Mouse (Mus musculus): ENCODE results near the gene Smc5. TPM values are rescaled to one million over a fixed set of nuclear protein-coding genes. Genes with fewer than 3 reads are reported as not detected.

The Smc5 gene
- polyA plus RNA-seq, 1 experiment from 2014 or later: 50.6 TPM

DNA sequence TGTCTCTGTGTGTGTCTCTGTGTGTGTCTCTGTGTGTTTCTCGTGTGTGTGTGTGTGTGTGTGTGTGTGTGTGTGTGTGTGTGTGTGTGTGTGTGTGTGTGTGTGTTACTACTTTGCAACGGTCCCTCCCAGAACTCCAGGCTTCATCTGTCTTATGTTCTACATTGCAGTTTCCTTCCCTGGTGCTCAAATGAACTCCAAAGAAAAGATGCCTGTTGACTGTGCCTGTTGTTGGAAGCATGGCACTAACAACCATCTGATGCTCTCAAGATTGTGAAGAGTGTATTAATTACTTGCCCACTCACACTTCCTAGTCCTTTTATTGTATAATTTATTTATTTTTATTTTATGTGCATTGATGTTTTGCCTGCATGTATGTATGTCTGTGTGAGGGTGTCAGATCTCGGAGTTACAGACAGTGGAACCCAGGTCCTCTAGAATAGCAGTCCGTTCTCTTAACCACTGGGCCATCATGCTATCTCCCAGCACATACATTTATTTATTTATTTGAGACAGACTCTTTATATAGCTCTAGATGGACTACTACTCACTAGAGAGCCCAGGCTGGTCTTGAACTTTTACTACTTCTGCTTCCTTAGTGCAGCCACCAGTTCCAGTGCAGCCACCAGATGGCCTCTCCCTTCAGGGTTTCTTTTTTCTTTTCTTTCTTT, 492 bp upstream of the Smc5 start:
- 60% methylated on average over 3 of the region's 4 CpGs for WGBS
- peaks cover 8% of the 10 kb centered on the region for H3K4me1 ChIP-seq
- H3K9me3 ChIP-seq: no peaks in the 10 kb centered on the region
- H3K36me3 ChIP-seq: no peaks in the 10 kb centered on the region
- H3K9ac ChIP-seq: peak overlapping the region; percentile 88
- H3K4me2 ChIP-seq (replicated peaks): peak overlapping the region; percentile 57
- ATAC-seq (ENCODE audit: insufficient number of reproducible peaks, insufficient read depth, low FRiP score, low TSS enrichment): no peak
- peak overlapping the region; percentile 74 for H3K4me3 ChIP-seq
- peak overlapping the region; percentile 73; the same call in 1 of the 2 replicates for H3K27ac ChIP-seq
- H3K27me3 ChIP-seq: no peaks in the 10 kb centered on the region

DNA sequence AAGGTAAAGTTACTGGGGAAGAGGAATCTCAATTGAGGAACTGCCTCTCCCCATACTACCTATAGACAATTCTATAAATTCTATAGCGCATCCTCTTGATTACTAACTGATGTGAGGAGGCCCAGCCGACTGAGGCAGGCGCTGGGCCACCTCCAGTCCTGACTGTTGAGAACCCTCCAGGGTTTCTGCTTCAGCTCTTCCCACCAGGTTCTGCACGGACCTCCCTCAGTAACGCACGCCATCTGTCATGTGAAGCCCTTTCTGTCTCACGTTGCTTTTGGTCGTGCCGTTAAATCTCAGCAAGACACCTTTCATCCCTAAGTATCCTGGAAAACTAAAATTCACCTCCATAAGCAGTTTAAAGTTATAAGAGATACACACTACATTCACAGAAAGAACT, 16.9 kb downstream of the Smc5 start:
- 83% methylated on average over 9 of the region's 9 CpGs for WGBS
- H3K4me3 ChIP-seq: no peak overlapping the region
- H3K36me3 ChIP-seq: peaks cover 43% of the 10 kb centered on the region
- H3K27me3 ChIP-seq: no peaks in the 10 kb centered on the region
- no peak overlapping the region for H3K27ac ChIP-seq
- no peak for ATAC-seq (ENCODE audit: insufficient number of reproducible peaks, insufficient read depth, low FRiP score, low TSS enrichment)
- no peaks in the 10 kb centered on the region for H3K9me3 ChIP-seq
- no peak overlapping the region for H3K4me2 ChIP-seq (replicated peaks)
- no peaks in the 10 kb centered on the region for H3K4me1 ChIP-seq
- H3K9ac ChIP-seq: no peak overlapping the region

DNA sequence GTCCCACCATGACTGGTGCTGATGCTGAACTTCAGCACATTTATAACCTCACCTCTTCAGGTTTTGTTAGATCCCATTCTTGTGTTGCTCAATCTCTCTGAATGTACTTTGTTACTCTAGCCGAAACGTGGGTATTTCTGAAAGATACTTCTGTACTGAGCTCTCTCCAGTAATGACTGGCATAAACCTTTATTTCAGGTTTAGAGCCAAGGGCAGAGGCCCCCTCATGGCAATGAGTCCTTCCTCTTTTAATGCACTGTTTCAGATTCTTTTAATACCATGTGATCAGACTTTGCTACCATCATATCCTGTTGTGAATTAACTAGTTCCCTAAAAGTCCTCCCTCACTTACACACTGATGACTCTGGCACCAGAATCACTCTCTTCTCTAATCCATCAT, 27.2 kb downstream of the Smc5 start:
- no peak overlapping the region for H3K4me2 ChIP-seq (replicated peaks)
- no peak for ATAC-seq (ENCODE audit: insufficient number of reproducible peaks, insufficient read depth, low FRiP score, low TSS enrichment)
- no peak overlapping the region for H3K4me3 ChIP-seq
- H3K27ac ChIP-seq: no peak overlapping the region
- no peaks in the 10 kb centered on the region for H3K4me1 ChIP-seq
- no peaks in the 10 kb centered on the region for H3K27me3 ChIP-seq
- H3K9ac ChIP-seq: no peak overlapping the region
- no peaks in the 10 kb centered on the region for H3K9me3 ChIP-seq
- peaks cover 26% of the 10 kb centered on the region for H3K36me3 ChIP-seq
- WGBS: 89% methylated on average over 2 of the region's 2 CpGs

DNA sequence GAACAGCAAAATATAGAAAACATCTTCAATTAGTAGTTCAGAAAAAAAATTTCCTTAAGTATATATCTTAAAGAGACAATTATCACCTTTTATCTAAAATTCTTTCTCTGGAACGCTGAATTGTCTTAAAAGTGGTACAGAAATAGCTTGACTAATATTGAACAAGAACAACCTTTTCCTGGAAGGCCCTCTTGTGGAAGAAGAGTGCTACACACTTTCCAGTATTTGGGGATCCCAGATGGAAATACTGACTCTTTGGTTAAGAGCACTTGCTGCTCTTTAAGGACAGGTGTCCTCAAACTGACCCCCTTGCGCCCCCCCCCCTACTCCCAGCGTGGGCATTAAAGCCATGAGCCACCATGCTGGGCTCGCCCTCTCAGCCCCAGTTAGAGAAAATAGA, 48.6 kb downstream of the Smc5 start:
- no peak overlapping the region for H3K4me2 ChIP-seq (replicated peaks)
- WGBS: 64% methylated on average over 4 of the region's 4 CpGs
- peaks cover 50% of the 10 kb centered on the region for H3K36me3 ChIP-seq
- ATAC-seq (ENCODE audit: insufficient number of reproducible peaks, insufficient read depth, low FRiP score, low TSS enrichment): no peak
- H3K4me3 ChIP-seq: no peak overlapping the region
- no peak overlapping the region for H3K9ac ChIP-seq
- no peak overlapping the region for H3K27ac ChIP-seq
- no peaks in the 10 kb centered on the region for H3K4me1 ChIP-seq
- H3K9me3 ChIP-seq: no peaks in the 10 kb centered on the region
- H3K27me3 ChIP-seq: no peaks in the 10 kb centered on the region

DNA sequence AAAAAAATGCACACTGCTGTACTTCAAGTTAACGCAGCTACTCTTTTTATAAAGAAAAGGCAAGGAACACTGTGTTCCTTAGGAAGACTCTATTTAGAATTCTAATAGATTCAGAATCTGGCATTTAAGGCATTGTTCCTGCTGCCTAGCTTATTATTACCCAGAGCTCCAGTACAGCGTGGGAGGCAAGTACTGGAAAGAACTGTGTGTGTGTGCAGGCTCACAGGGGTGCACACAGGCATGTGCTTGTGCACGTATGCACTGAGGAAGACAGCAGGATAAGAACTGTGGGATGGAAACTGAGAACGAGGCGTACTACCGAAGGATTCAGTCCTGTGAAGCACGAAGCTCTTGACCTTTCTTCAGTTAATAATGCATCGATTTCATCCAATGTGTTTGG, 59.4 kb downstream of the Smc5 start:
- Histone ChIP-seq H3K27ac (no peak overlapping the region), H3K4me2 (replicated peaks) (no peak overlapping the region), H3K4me3 (no peak overlapping the region), H3K9ac (no peak overlapping the region), H3K36me3 (peaks cover 36% of the 10 kb centered on the region), H3K27me3 (no peaks in the 10 kb centered on the region), H3K4me1 (no peaks in the 10 kb centered on the region), H3K9me3 (no peaks in the 10 kb centered on the region)
- 92% methylated on average over 8 of the region's 8 CpGs for WGBS
- ATAC-seq (ENCODE audit: insufficient number of reproducible peaks, insufficient read depth, low FRiP score, low TSS enrichment): no peak

DNA sequence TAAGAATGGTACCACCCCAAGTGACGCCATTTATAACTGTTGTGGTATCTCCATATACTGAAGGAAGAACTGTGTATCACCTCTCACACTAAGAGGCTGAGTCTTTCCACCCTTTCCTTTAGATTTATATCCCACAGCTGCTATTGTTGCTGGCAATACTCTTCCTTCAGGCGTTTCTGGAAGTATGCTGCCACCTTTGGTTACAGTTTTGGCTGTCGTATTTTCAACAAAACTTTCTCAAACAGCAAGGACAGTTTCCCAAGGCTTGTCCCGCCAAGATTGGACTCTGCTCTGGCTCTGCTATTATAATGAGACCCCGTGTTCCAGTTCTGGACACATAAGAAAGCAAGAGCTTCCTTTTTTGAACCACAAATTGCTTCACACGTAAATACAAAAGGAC, 62.4 kb downstream of the Smc5 start:
- Histone ChIP-seq H3K4me1 (no peaks in the 10 kb centered on the region), H3K4me2 (replicated peaks) (no peak overlapping the region), H3K27ac (no peak overlapping the region), H3K27me3 (no peaks in the 10 kb centered on the region), H3K4me3 (no peak overlapping the region), H3K9ac (no peak overlapping the region), H3K36me3 (peaks cover 32% of the 10 kb centered on the region), H3K9me3 (no peaks in the 10 kb centered on the region)
- 81% methylated on average over 6 of the region's 6 CpGs for WGBS
- no peak for ATAC-seq (ENCODE audit: insufficient number of reproducible peaks, insufficient read depth, low FRiP score, low TSS enrichment)

DNA sequence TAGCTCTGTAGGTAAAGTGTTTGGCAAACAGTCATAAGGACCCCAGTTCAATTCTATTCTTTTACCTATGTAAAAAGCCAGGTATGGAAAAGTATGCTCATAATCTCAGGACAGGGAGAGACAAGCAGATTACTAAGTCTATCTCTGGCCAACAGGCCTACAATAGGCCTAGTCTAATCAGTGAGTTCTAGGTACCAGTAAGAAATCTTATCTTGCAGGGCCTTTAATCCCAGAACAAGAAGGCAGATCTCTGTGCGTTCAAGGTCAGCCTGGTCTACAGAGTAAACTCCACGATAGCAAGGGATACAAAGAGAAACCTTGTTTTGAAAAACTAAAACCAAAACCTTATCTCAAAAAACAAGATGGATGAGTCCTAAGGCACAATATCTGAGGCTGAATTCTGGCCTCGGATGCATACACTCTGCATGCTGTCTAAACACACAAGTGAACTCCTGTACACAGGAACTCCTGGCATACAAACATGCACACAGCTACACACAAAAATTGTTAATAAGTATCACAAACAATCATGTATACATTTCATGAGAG, 70.1 kb downstream of the Smc5 start:
- 92% methylated on average over 3 of the region's 3 CpGs for WGBS
- no peak for ATAC-seq (ENCODE audit: insufficient number of reproducible peaks, insufficient read depth, low FRiP score, low TSS enrichment)
- peaks cover 41% of the 10 kb centered on the region for H3K36me3 ChIP-seq
- no peaks in the 10 kb centered on the region for H3K4me1 ChIP-seq
- no peak overlapping the region for H3K27ac ChIP-seq
- no peak overlapping the region for H3K9ac ChIP-seq
- no peak overlapping the region for H3K4me2 ChIP-seq (replicated peaks)
- H3K4me3 ChIP-seq: no peak overlapping the region
- no peaks in the 10 kb centered on the region for H3K9me3 ChIP-seq
- H3K27me3 ChIP-seq: no peaks in the 10 kb centered on the region

DNA sequence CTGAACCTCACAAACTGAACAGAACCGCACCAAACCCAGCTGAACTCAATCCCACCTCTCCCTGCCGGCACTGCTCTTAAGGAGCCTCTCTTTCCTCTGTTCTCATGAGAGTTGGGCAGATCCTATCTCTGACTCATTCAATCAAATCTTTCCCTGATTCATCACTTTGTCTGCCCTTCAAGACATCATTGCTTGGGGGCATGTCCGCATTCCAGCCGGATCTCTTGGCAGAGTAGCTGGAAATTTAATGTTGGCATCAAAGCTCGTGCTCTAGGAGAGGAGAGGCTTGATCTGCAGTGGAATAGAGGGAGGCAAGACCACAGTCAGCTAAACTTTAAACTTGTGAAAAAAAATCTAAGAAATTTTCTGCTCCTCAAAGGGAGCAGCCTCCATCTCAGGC, 71.6 kb downstream of the Smc5 start:
- H3K9ac ChIP-seq: no peak overlapping the region
- no peak overlapping the region for H3K4me2 ChIP-seq (replicated peaks)
- no peak overlapping the region for H3K4me3 ChIP-seq
- 94% methylated on average over 5 of the region's 5 CpGs for WGBS
- no peak overlapping the region for H3K27ac ChIP-seq
- no peaks in the 10 kb centered on the region for H3K4me1 ChIP-seq
- ATAC-seq (ENCODE audit: insufficient number of reproducible peaks, insufficient read depth, low FRiP score, low TSS enrichment): no peak
- H3K27me3 ChIP-seq: no peaks in the 10 kb centered on the region
- peaks cover 36% of the 10 kb centered on the region for H3K36me3 ChIP-seq
- no peaks in the 10 kb centered on the region for H3K9me3 ChIP-seq

DNA sequence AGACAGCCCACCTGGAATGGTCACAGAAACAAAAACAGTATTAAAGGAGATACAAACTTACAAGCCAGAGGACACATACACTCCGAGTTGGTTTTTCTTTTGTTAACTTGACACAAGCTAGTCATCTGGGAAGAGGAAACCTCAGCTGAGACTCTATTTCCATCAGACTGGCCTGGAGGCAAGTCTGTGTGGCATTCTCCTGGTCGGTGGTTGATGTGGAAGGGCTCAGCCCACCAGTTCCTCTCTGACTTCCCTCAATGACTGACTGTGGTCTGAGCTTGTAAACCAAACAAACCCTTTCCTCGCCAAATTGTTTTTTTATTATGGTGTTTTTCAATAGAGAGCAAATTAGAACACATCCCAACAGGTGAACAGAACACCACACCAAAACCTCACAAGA, 80.6 kb downstream of the Smc5 start:
- no peaks in the 10 kb centered on the region for H3K27me3 ChIP-seq
- no peak overlapping the region for H3K9ac ChIP-seq
- H3K9me3 ChIP-seq: no peaks in the 10 kb centered on the region
- H3K27ac ChIP-seq: no peak overlapping the region
- no peaks in the 10 kb centered on the region; the same call in 1 of the 2 replicates for H3K36me3 ChIP-seq
- ATAC-seq (ENCODE audit: insufficient number of reproducible peaks, insufficient read depth, low FRiP score, low TSS enrichment): no peak
- H3K4me3 ChIP-seq: no peak overlapping the region
- H3K4me1 ChIP-seq: no peaks in the 10 kb centered on the region
- 72% methylated on average over 3 of the region's 3 CpGs for WGBS
- H3K4me2 ChIP-seq (replicated peaks): no peak overlapping the region

DNA sequence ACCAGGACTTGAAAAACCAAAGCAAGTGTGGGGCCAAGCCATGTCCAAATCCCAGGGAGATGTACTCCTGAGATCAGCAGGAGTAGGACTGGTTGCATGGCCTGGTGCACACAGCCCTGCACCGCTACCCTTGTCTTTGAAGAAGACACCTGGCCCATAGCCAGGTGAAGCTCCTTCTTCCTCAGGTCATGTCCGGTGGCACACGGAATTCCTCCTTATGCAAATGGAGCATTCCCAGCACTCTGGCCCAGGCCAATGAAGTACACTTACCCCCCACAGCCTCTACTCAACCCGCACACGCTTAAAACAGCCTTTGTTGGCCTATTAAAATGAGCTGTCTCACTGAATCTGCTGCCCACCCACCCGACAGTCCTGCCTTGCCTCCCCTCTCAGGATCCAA, 82.2 kb downstream of the Smc5 start:
- no peak overlapping the region for H3K4me3 ChIP-seq
- no peak overlapping the region for H3K27ac ChIP-seq
- no peak for ATAC-seq (ENCODE audit: insufficient number of reproducible peaks, insufficient read depth, low FRiP score, low TSS enrichment)
- H3K9me3 ChIP-seq: no peaks in the 10 kb centered on the region
- no peaks in the 10 kb centered on the region for H3K4me1 ChIP-seq
- WGBS: 94% methylated on average over 6 of the region's 6 CpGs
- H3K27me3 ChIP-seq: no peaks in the 10 kb centered on the region
- no peak overlapping the region for H3K4me2 ChIP-seq (replicated peaks)
- no peaks in the 10 kb centered on the region for H3K36me3 ChIP-seq
- H3K9ac ChIP-seq: no peak overlapping the region

DNA sequence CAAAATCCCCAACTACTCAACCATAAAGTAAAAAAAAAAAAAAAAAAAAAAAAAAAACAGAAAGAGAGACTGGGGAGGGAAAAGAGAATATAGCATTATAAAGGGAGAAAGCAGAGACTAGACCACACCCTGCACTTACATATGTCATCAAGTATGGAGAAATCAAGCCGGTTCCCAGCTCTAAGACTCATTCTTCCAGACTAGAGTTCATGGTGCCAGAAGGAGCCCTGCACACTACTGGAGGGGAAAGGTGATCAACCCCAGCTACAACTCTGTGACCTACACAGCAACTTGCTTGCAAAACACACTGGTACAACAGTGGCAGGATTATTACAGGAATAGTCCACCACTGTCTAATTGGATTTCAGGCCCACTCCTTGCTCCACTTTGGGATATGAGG, 84.0 kb downstream of the Smc5 start:
- H3K27ac ChIP-seq: no peak overlapping the region
- H3K9ac ChIP-seq: no peak overlapping the region
- H3K4me2 ChIP-seq (replicated peaks): no peak overlapping the region
- H3K9me3 ChIP-seq: no peaks in the 10 kb centered on the region
- 95% methylated on average over 1 of the region's 1 CpGs for WGBS
- no peaks in the 10 kb centered on the region for H3K4me1 ChIP-seq
- H3K4me3 ChIP-seq: no peak overlapping the region
- H3K27me3 ChIP-seq: no peaks in the 10 kb centered on the region
- no peak for ATAC-seq (ENCODE audit: insufficient number of reproducible peaks, insufficient read depth, low FRiP score, low TSS enrichment)
- peaks cover under 1% of the 10 kb centered on the region; the same call in 1 of the 2 replicates for H3K36me3 ChIP-seq

DNA sequence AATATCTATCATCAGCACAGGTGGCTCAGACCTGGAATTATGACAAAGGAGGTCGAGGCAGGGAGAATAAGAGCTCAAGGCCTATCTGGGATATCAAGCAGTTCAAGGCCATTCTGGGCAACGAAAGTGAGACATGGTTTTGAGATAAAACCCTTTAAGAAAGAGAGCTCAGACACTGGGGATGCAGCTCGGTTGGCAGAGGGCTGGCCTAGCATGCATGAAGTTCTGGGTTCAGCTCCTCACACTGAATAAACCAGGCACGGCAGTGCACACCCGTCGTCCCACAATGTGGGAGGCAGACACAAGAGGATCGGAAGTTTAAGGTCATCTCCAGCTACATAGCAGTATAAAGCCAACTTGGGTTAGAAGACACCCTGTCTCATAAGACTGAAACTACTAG, 84.7 kb downstream of the Smc5 start:
- Histone ChIP-seq H3K27me3 (no peaks in the 10 kb centered on the region), H3K9me3 (no peaks in the 10 kb centered on the region), H3K4me3 (no peak overlapping the region), H3K4me2 (replicated peaks) (no peak overlapping the region), H3K9ac (no peak overlapping the region), H3K36me3 (peaks cover 3% of the 10 kb centered on the region; the same call in 1 of the 2 replicates), H3K27ac (no peak overlapping the region), H3K4me1 (no peaks in the 10 kb centered on the region)
- no peak for ATAC-seq (ENCODE audit: insufficient number of reproducible peaks, insufficient read depth, low FRiP score, low TSS enrichment)
- 89% methylated on average over 7 of the region's 7 CpGs for WGBS

Measured in embryonic facial prominence, embryonic 12.5 days (tissue).